In genomic region chr19:14599851-14600251, GRCm38 (mm10) we compare ENCODE assay signal across 13 mouse cellular contexts. TPM values are rescaled to one million over a fixed set of nuclear protein-coding genes. Genes with fewer than 3 reads are reported as not detected.
DNase-seq lines count a peak whose midpoint lies in the region; ATAC-seq lines count a peak whose summit lies in the region.
"Had no signal": no experiment of that assay in that cellular context is flagged by ENCODE, and none has a peak within 500 bp of the region (broad histone marks: within the 10 kb centered on the region; RNA-seq: fewer than 3 reads in every experiment).

No protein-coding gene starts in this region.

- no peak overlapping the region for H3K4me2 ChIP-seq in kidney, embryonic 15.5 days
- peak overlapping the region; percentile 92 for H3K4me2 ChIP-seq in liver, embryonic 13.5 days

- H3K4me3 ChIP-seq in kidney, embryonic 15.5 days (replicated peaks) = no peak overlapping the region
- peak overlapping the region; percentile 70; the same call in 1 of the 2 replicates for H3K4me3 ChIP-seq in liver, embryonic 13.5 days (replicated peaks)

- H3K9me3 ChIP-seq in kidney, embryonic 15.5 days (replicated peaks) = no peaks in the 10 kb centered on the region
- H3K9me3 ChIP-seq in liver, embryonic 13.5 days (replicated peaks) = no peaks in the 10 kb centered on the region

- peaks cover 31% of the 10 kb centered on the region for H3K4me1 ChIP-seq in kidney, embryonic 15.5 days
- H3K4me1 ChIP-seq in liver, embryonic 13.5 days (replicated peaks) = peaks cover 34% of the 10 kb centered on the region

- 47% methylated on average over 8 of the region's 8 CpGs for WGBS in kidney, embryonic 15.5 days
- WGBS in liver, embryonic 13.5 days (ENCODE audit: insufficient replicate concordance) = 21% methylated on average over 8 of the region's 8 CpGs

- no peak for ATAC-seq in kidney, embryonic 15.5 days (replicated peaks; ENCODE audit: low FRiP score)
- ATAC-seq in liver, embryonic 13.5 days (ENCODE audit: low read depth) = no peak

- H3K36me3 ChIP-seq in kidney, embryonic 15.5 days = no peaks in the 10 kb centered on the region
- peaks cover 2% of the 10 kb centered on the region; the same call in 1 of the 2 replicates for H3K36me3 ChIP-seq in liver, embryonic 13.5 days

- H3K27me3 ChIP-seq in kidney, embryonic 15.5 days = peaks cover 9% of the 10 kb centered on the region
- no peaks in the 10 kb centered on the region for H3K27me3 ChIP-seq in liver, embryonic 13.5 days

- H3K9ac ChIP-seq in kidney, embryonic 15.5 days = no peak overlapping the region
- H3K9ac ChIP-seq in liver, embryonic 13.5 days = no peak overlapping the region

- no peak overlapping the region for H3K27ac ChIP-seq in kidney, embryonic 15.5 days
- H3K27ac ChIP-seq in liver, embryonic 13.5 days = no peak overlapping the region

- DNase-seq in cerebellum, adult 9-10 months = peak; percentile 66
- DNase-seq in cerebellum, postnatal 36 days = no peak
- DNase-seq in kidney, adult 11 months = peak; percentile 8
- peak; percentile 60 for DNase-seq in c-Kit-positive CD71-positive TER-119-negative erythroid progenitor cells, embryonic 14.5 days (ENCODE audit: low read depth)
- DNase-seq in liver, embryonic 13.5 days = no peak
- no peak for DNase-seq in frontal cortex, postnatal 25 days (ENCODE audit: low spot score in 2 of 2)
- no peak for DNase-seq in right cerebral cortex, postnatal 14 days
- DNase-seq: B cell, adult 2 months; heart, postnatal 4 days; kidney, postnatal 36 days; left cerebral cortex, postnatal 4 days; thymus, adult 18-20 months had no signal

RNA-seq across cellular contexts. Expression of gene Tle4, which starts 2.0 kb away (rescaled TPM):
- 15.0 and 15.4 TPM in 2 replicates for polyA plus RNA-seq in kidney, embryonic 15.5 days (2015; fragmentation: Nextera tagmentation; extraction: Ambion mirVana)
- polyA plus RNA-seq in liver, embryonic 13.5 days (2015; fragmentation: Nextera tagmentation; extraction: Ambion mirVana) = 4.5 and 4.7 TPM in 2 replicates

Comparison
In these comparisons a context has a peak if more than half of its experiments do, and no peak if none do; other contexts are left out.
1. DNase-seq: peak in cerebellum, adult 9-10 months (single experiment), kidney, adult 11 months (single experiment) and c-Kit-positive CD71-positive TER-119-negative erythroid progenitor cells, embryonic 14.5 days (single experiment); none in cerebellum, postnatal 36 days (0 of 2), liver, embryonic 13.5 days (single experiment), frontal cortex, postnatal 25 days (0 of 2) and right cerebral cortex, postnatal 14 days (single experiment).